Mouse (Mus musculus) megakaryocyte, embryonic 14.5 days (primary cell): Measurements from ENCODE around the gene Nxpe3. TPM values are rescaled to one million over a fixed set of nuclear protein-coding genes. Genes with fewer than 3 reads are reported as not detected.

Experiments
- H3K27me3 ChIP-seq: replicated peaks from 2 replicates; pipeline ENCODE3; 2012; ENCODE audit warnings: inconsistent platforms
- H3K36me3 ChIP-seq: replicated peaks from 2 replicates; pipeline ENCODE3; 2012; ENCODE audit warnings: low read length, inconsistent platforms, mixed read lengths
- H3K4me1 ChIP-seq: 2 replicates; pipeline ENCODE4 v1.6.1; 2012; ENCODE audit warnings: inconsistent platforms
- H3K4me3 ChIP-seq: replicated peaks from 2 replicates; pipeline ENCODE3; 2012; ENCODE audit warnings: moderate library complexity, mild to moderate bottlenecking, inconsistent platforms
- H3K9me3 ChIP-seq: 2 replicates; pipeline ENCODE4 v1.6.1; 2012; ENCODE audit warnings: inconsistent platforms
- FLI1 ChIP-seq: IDR thresholded peaks from 2 replicates; pipeline ENCODE4 v1.6.1; 2012; ENCODE audit warnings: low read length, inconsistent platforms, mixed read lengths
- GATA1 ChIP-seq: IDR thresholded peaks from 3 replicates; pipeline ENCODE4 v1.6.1; 2012; ENCODE audit warnings: mixed read lengths, low read length, inconsistent platforms, borderline replicate concordance
- polyA plus RNA-seq: library from polyadenylated mRNA; stranded (reverse); fragments of >175 nt; gene quantifications from 2 replicates; pipeline ENCODE4 v1.2.3, GENCODE M21; 2012; ENCODE audit warnings: low replicate concordance; ENCODE audit not compliant: insufficient read depth

Gene Nxpe3
- polyA plus RNA-seq, 1 experiment: 0.32 TPM

DNA sequence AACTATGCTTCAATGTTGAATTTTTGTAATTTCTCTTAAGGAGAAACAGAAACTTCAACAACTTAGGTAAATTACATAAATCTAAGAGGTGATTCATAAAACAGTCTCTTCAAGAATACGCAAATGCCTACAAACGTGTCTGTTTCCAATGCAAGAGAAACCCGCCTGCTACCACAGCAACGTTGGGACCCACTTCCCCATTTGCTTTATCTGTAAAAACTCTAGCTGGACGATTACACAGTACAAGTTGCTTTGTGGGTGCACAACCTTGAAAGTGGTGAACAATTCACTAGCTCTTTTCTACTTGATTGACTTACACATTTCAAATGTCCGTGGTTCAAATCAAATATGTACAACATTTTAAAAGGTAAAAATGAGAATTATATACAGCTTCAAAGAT is 83.3 kb downstream of the Nxpe3 start:
- Histone ChIP-seq H3K9me3 (no peaks in the 10 kb centered on the region), H3K27me3 (no peaks in the 10 kb centered on the region), H3K4me3 (no peak overlapping the region), H3K4me1 (peaks cover 12% of the 10 kb centered on the region), H3K36me3 (peaks cover 76% of the 10 kb centered on the region)
- TF ChIP-seq GATA1: no peak
- no peak for TF ChIP-seq FLI1

DNA sequence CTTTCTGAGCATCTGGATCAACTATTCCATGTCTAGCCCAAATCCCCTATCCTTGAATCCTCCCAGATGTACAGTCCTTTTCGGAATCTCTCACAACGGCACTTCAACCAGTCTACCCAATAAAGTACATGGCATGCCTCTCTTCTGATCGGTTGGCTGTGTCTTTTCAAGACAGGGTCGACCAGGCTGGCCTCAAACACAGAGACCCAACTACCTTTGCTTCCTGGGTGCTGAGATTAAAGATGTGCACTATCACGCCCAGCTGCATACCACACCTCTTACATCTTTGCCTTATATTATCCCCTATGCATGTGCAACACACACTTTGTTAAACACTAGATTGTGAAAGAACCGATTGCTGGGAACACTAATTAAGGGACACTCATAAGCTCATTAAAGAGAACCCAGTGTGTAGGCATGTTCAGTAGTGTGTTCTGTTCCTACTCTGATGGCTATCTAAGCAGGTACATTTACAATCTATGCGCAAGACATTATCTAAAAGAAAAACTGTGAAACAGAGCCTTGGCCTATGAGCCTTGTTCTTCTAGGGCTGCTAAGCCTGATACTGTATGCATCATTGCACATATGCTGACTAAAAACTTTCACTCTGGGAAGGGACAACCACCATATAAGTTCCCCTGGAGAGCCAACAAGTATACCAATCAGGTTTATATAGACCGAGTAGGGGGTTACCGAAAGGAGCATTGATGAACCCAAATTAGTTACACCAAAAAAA is 85.1 kb downstream of the Nxpe3 start:
- Histone ChIP-seq H3K4me1 (peaks cover 26% of the 10 kb centered on the region), H3K36me3 (peaks cover 58% of the 10 kb centered on the region), H3K4me3 (no peak overlapping the region), H3K27me3 (no peaks in the 10 kb centered on the region), H3K9me3 (no peaks in the 10 kb centered on the region)
- no peak for TF ChIP-seq GATA1
- no peak for TF ChIP-seq FLI1

DNA sequence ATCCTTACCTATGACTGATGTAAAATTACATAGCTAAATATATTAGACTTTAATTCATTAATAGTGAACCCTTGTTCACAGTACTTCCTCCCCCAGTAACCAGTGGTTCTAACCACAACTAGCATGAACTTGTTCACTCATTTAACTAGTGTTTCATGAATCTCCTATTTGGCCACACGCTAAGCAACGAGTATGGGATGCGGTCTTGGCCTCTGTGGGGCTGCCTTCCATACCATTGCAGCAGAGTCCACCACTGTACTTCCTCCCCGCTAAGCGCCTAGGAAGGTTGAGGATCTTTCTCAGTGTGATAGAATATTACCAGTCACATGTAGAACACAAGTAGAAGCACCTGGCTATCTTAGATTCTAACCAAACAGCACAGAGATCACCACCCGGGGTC is 85.7 kb downstream of the Nxpe3 start:
- Histone ChIP-seq H3K4me3 (no peak overlapping the region), H3K9me3 (no peaks in the 10 kb centered on the region), H3K36me3 (peaks cover 52% of the 10 kb centered on the region), H3K27me3 (no peaks in the 10 kb centered on the region), H3K4me1 (peaks cover 31% of the 10 kb centered on the region)
- TF ChIP-seq GATA1 (no peak), FLI1 (no peak)

DNA sequence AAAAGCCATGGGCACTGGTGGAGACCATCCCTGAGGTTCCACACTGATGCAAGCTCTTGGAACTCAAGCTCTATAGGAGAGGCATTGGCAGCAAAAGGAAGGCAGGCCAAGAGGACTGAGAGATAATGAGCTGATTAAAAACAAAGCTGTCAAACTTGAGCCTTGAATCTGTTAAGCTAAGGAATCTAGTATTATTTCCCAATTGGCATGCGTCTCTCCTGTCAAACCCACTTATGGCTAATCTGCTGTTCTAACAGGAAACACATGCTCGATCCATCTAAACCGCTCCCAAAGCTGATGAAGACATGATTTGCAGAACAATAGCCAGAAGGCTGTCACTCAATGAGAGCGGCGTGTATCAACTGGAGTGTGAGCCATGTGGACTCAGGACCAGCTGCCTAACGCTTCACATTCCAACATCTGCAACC is 87.6 kb downstream of the Nxpe3 start:
- TF ChIP-seq FLI1: no peak
- no peak for TF ChIP-seq GATA1
- Histone ChIP-seq H3K9me3 (no peaks in the 10 kb centered on the region), H3K27me3 (no peaks in the 10 kb centered on the region), H3K4me3 (no peak overlapping the region), H3K4me1 (peaks cover 41% of the 10 kb centered on the region), H3K36me3 (peaks cover 33% of the 10 kb centered on the region)

DNA sequence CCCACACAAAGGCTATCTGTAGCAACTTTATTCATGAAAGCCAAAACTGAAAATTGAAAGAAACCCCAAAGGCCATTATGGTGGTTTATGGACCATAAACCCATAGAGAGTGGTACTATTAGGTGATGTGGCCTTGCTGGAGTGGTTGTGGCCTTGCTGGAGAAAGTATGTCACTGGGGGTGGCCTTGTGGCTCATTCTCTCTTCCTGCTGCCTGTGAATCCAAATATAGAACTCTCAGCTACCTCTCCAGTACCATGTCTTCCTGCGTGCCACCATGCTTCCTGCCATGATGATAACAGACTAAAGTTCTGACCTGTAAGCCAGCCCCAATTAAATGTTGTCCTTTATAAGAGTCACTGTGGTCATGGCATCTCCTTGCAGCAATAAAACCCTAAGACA is 90.3 kb downstream of the Nxpe3 start:
- H3K27me3 ChIP-seq: no peaks in the 10 kb centered on the region
- peaks cover 41% of the 10 kb centered on the region for H3K4me1 ChIP-seq
- H3K4me3 ChIP-seq: no peak overlapping the region
- TF ChIP-seq FLI1 (no peak), GATA1 (no peak)
- H3K36me3 ChIP-seq: peaks cover 6% of the 10 kb centered on the region
- no peaks in the 10 kb centered on the region for H3K9me3 ChIP-seq

DNA sequence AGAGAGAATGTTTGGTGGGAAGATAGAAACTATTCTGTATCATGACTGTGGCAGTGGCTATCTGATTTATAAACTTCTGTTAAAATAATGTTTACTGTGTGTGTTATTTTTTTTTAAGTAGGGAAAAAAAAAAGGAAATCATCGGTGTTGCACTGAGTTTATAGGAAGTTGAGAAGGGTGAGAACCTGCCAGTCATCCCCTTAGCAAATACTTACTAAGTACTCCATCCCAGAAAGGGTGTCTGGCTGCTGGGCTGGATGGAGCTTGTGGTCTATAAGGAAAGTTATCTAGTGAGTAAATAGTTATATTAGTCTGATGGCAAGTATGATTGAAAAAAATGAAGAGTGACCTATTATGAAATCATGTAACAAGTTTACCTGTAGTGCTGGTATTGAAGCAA is 93.5 kb downstream of the Nxpe3 start:
- TF ChIP-seq FLI1: no peak
- TF ChIP-seq GATA1: no peak
- no peaks in the 10 kb centered on the region for H3K36me3 ChIP-seq
- H3K4me3 ChIP-seq: no peak overlapping the region
- peaks cover 38% of the 10 kb centered on the region for H3K4me1 ChIP-seq
- no peaks in the 10 kb centered on the region for H3K9me3 ChIP-seq
- H3K27me3 ChIP-seq: no peaks in the 10 kb centered on the region

DNA sequence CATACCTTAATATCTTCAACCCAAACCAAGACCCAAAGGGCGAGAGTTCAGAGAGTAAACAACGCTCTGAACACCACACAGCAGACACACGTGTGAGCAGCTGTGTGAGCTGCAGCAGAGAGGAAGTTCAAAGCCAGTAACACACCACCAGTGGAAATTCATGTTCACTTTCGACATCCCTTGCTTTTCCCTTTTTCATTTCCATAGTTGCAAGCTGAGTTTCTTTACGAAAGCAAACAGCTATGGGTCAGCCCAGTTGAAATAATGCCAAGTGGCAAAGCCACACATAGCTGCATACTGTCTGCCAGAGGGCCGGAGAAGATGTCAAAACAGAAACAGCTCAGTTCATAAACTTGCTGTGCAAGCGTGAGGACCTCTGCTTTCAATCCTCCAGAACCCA is 96.2 kb downstream of the Nxpe3 start:
- Histone ChIP-seq H3K4me3 (no peak overlapping the region), H3K4me1 (peaks cover 21% of the 10 kb centered on the region), H3K27me3 (no peaks in the 10 kb centered on the region), H3K9me3 (no peaks in the 10 kb centered on the region), H3K36me3 (no peaks in the 10 kb centered on the region)
- TF ChIP-seq GATA1: no peak
- TF ChIP-seq FLI1: no peak

DNA sequence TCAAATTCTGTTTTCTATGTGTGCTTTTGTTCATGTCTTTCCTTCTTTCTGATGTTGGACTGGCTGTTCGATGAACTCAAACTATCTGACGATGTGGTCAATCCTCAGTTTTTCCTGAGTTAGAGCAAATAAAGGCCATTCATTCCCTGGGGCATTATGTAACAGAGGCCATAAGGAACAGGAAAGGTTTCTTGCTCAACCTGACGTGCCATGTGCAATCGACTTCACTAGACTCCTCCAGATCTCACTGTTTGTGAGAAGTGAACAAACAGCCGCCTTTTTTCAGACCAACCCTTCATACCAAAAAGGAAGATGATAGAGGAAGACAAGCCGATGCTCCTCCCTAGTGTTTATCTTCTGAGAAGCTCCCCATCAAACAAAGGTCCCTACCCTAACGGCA is 104.8 kb downstream of the Nxpe3 start:
- Histone ChIP-seq H3K27me3 (no peaks in the 10 kb centered on the region), H3K36me3 (no peaks in the 10 kb centered on the region), H3K4me3 (no peak overlapping the region), H3K4me1 (peaks cover 20% of the 10 kb centered on the region), H3K9me3 (peaks cover 8% of the 10 kb centered on the region; the same call in 1 of the 2 replicates)
- no peak for TF ChIP-seq GATA1
- no peak for TF ChIP-seq FLI1

Other genes starting within 250 kb of the Nxpe3 start
- gene Nfkbiz, start 56.4 kb downstream of the Nxpe3 start, polyA plus RNA-seq: 3.0 and 3.4 TPM in 2 replicates
- 0.49 TPM in 1 of 2 replicates, not detected in the other for gene Cep97, start 39.6 kb upstream of the Nxpe3 start, polyA plus RNA-seq
- gene Rpl24, start 71.0 kb upstream of the Nxpe3 start, polyA plus RNA-seq: 47.3 and 75.6 TPM in 2 replicates
- 0.99 and 1.0 TPM in 2 replicates for gene Zbtb11, start 78.6 kb upstream of the Nxpe3 start, polyA plus RNA-seq
- 4.1 and 30.0 TPM in 2 replicates for gene Pcnp, start 134.5 kb upstream of the Nxpe3 start, polyA plus RNA-seq
- 2.4 and 5.3 TPM in 2 replicates for gene Trmt10c, start 142.5 kb upstream of the Nxpe3 start, polyA plus RNA-seq
- 7.9 TPM in 1 of 2 replicates, not detected in the other for gene Senp7, start 153.1 kb upstream of the Nxpe3 start, polyA plus RNA-seq